In genomic region chr12:55299336-55299735, GRCm38 (mm10) we compare ENCODE assay signal across 8 mouse cellular contexts. TPM values are rescaled to one million over a fixed set of nuclear protein-coding genes. Genes with fewer than 3 reads are reported as not detected.
DNase-seq lines count a peak whose midpoint lies in the region; ATAC-seq lines count a peak whose summit lies in the region.

1110008L16Rik (plus strand) TSS chr12:55299577.

- H3K4me1 ChIP-seq in heart, embryonic 11.5 days (ENCODE audit: control insufficient read depth, insufficient read depth, low read length), result peaks cover 15% of the 10 kb centered on the region; the same call in 1 of the 2 replicates
- H3K4me1 ChIP-seq in limb, embryonic 12.5 days (replicated peaks), result peaks cover 29% of the 10 kb centered on the region

- H3K4me3 ChIP-seq in heart, embryonic 11.5 days (ENCODE audit: low read depth, low read length), result no peak within 1 kb of the TSS
- H3K4me3 ChIP-seq in limb, embryonic 12.5 days (replicated peaks), result no peak within 1 kb of the TSS

- H3K27me3 ChIP-seq in heart, embryonic 11.5 days (ENCODE audit: control insufficient read depth, insufficient read depth, low read length), result no peaks in the 10 kb centered on the region
- no peaks in the 10 kb centered on the region for H3K27me3 ChIP-seq in limb, embryonic 12.5 days

- H3K4me2 ChIP-seq in heart, embryonic 11.5 days, result no peak within 1 kb of the TSS
- no peak within 1 kb of the TSS for H3K4me2 ChIP-seq in limb, embryonic 12.5 days

- DNase-seq in heart, adult 18-20 months, result no peak
- no peak for DNase-seq in urinary bladder, adult 2 months (ENCODE audit: low spot score)
- DNase-seq in urinary bladder, postnatal 36 days (ENCODE audit: low spot score in 2 of 2), result no peak
- DNase-seq in ovary, postnatal 10 days (ENCODE audit: low spot score), result no peak
- no peak for DNase-seq in thymus, postnatal 25 days
- DNase-seq in embryo, embryonic 10.5 days (ENCODE audit: low spot score), result no peak

- ATAC-seq in heart, embryonic 11.5 days (replicated peaks; ENCODE audit: insufficient number of reproducible peaks, low FRiP score, low TSS enrichment), result no peak
- no peak for ATAC-seq in limb, embryonic 12.5 days (ENCODE audit: insufficient number of reproducible peaks, insufficient read depth, low FRiP score, low TSS enrichment, low read depth)

- H3K9ac ChIP-seq in heart, embryonic 11.5 days (ENCODE audit: low read depth, low read length), result no peak within 1 kb of the TSS
- H3K9ac ChIP-seq in limb, embryonic 12.5 days (replicated peaks), result no peak within 1 kb of the TSS

- no peak within 1 kb of the TSS for H3K27ac ChIP-seq in heart, embryonic 11.5 days (ENCODE audit: low read depth, low read length)
- no peak within 1 kb of the TSS for H3K27ac ChIP-seq in limb, embryonic 12.5 days

- 81% methylated on average over 5 of the region's 5 CpGs for WGBS in heart, embryonic 11.5 days (ENCODE audit: insufficient replicate concordance)
- WGBS in limb, embryonic 12.5 days, result 82% methylated on average over 5 of the region's 5 CpGs

- peaks cover 7% of the 10 kb centered on the region; the same call in 1 of the 2 replicates for H3K36me3 ChIP-seq in heart, embryonic 11.5 days (ENCODE audit: control insufficient read depth, insufficient read depth, low read length)
- peaks cover 37% of the 10 kb centered on the region for H3K36me3 ChIP-seq in limb, embryonic 12.5 days

- H3K9me3 ChIP-seq in heart, embryonic 11.5 days (replicated peaks; ENCODE audit: control insufficient read depth, low read length), result no peaks in the 10 kb centered on the region
- no peaks in the 10 kb centered on the region for H3K9me3 ChIP-seq in limb, embryonic 12.5 days

RNA-seq across cellular contexts. Expression of gene 1110008L16Rik, which starts in this region (rescaled TPM):
- 10.8 and 12.6 TPM in 2 replicates for polyA plus RNA-seq in heart, embryonic 11.5 days (2014; fragmentation: Nextera tagmentation; extraction: Ambion mirVana)
- 10 to 100 TPM in 1 of 2 experiments, 1 to 10 TPM in 1; 9.6 to 10.7 TPM for total RNA-seq in heart, adult 18-20 months (2021)
- 12.3 and 12.9 TPM in 2 replicates for polyA plus RNA-seq in urinary bladder, adult 2 months (2012; rRNA removed)
- 17.7 and 19.1 TPM in 2 replicates for polyA plus RNA-seq in limb, embryonic 12.5 days (2016; fragmentation: Nextera tagmentation; extraction: Ambion mirVana)
